Mouse (Mus musculus): Measurements from ENCODE around the gene Wdr11. TPM values are rescaled to one million over a fixed set of nuclear protein-coding genes. Genes with fewer than 3 reads are reported as not detected.

Gene Wdr11
- 44.7 TPM for polyA plus RNA-seq (2014; fragmentation: Illumina TruSeq; extraction: RNeasy Lipid Tissue Mini Kit (QIAGEN cat#74804); ENCODE audit: low read depth, low replicate concordance)

DNA sequence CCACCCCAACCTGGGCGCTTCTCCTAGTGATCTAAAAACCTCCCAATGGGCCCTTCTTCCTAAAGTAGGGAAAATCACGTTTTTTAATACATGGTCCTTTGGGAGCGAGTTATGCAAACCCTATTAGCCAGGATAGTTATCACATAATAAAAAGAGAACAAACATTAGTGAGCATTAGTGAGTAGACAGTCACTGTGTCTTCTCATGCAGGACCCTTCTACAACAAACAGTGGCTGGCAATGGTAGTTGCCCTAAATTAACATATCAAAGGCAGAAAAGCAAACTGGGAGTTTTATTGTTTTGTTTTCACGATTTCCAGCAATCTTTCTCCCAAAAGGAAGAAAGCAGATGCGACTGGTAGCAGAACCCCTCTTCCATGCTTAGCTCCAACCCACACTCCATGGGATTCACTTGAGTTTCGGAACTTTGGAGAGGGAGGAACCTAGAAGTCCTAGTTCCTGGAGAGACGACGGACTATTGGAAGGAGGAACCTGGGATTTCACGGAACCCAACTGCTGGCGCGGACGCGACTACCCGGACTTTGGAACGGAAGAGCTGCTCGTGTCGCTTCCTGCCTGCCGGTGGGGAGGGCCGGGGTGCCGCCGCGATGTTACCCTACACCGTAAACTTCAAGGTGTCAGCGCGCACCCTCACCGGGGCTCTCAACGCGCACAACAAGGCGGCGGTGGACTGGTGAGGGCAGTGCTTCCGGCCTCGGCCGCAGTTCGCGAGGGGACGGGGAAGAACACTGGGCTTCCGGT, at the start of gene Wdr11:
TSS of gene Wdr11 (plus strand) at position 493 of the 761 bp plus-strand sequence.

